Mouse (Mus musculus): ENCODE data around the gene Fbxw14.
"Not testable (repeated sequence)": the region's sequence is repeated elsewhere in the genome, so short reads cannot be mapped to it uniquely, and the experiment has no call there.

Fbxw14 gene

GRCm38 (mm10) chr9:109287576-109287975 lies at the start of gene Fbxw14:
Gene Fbxw14, minus strand, starts transcription at chr9:109287676.
- not testable (repeated sequence) for DNase-seq (ENCODE audit: low spot score)

- no peak for DNase-seq (ENCODE audit: low spot score)
Observed at GRCm38 (mm10) chr9:109263041-109263440, 24.4 kb downstream of the Fbxw14 start.

- DNase-seq (ENCODE audit: low spot score): no peak
Observed at GRCm38 (mm10) chr9:109234654-109235053, 52.8 kb downstream of the Fbxw14 start, which contains the start of gene Fbxw20. Gene Fbxw20, minus strand, starts transcription at chr9:109234754.
